Mouse (Mus musculus) lung, postnatal 36 days (tissue): Measurements from ENCODE around the gene Atp8a2.
"Not testable (repeated sequence)": the region's sequence is repeated elsewhere in the genome, so short reads cannot be mapped to it uniquely, and the experiment has no call there.

Experiments
- DNase-seq: peaks from one replicate; pipeline ENCODE4 v3.0.0; 2022; ENCODE audit warnings: mixed read lengths

Atp8a2 gene

GRCm38 (mm10) chr14:60001801-60002200 is 195.2 kb downstream of the Atp8a2 start:
- no peak for DNase-seq

GRCm38 (mm10) chr14:59988860-59989259 is 208.1 kb downstream of the Atp8a2 start:
- DNase-seq: peak; percentile 8

DNA sequence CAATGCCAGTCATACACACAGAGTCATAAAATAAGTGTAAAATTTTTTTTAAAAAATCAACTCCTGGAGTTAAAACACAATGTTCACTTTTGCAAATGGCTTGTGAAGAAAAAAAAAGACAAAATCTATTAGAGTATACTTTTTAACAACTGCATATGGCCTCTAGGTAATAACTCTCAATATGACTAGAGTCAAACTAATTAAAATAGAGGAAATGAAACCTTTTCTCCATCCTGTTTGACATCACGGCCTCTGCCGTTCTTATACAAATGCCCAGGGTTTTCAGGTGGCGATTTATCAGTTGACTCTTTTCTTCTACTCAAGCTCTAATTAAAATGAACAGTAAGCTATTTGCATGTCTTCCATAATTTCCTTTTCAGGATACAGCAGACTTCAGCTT is 209.0 kb downstream of the Atp8a2 start:
- DNase-seq: no peak

- no peak for DNase-seq
These were observed 219.0 kb downstream of the Atp8a2 start for GRCm38 (mm10) chr14:59978007-59978406.

DNA sequence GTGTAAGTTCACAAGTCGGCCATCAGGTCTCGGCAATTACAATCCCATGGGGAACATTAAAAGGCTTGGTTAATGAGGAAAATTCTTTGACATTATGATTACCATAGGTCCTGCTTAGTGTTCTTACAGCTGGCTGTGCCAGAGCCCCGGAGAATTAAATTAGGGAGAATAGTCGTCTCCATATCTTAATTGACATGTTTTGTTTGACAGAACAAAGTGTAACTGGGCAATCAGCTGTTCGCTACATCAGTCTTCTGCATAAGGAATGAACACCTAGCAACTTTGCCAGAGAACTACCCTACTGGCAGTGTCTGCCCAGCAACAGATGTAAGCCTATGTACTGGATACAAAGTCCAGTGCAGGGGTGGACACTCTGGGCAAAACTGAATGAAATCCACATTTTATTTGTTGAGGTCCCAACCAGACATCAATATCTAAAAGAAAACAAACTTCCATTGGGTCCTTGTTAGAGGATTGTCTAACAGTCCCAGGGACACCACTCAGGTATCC is 225.7 kb downstream of the Atp8a2 start:
- DNase-seq: no peak

- DNase-seq: no peak
These were observed 227.4 kb downstream of the Atp8a2 start for GRCm38 (mm10) chr14:59969485-59970134.

GRCm38 (mm10) chr14:59967847-59968550 is 229.0 kb downstream of the Atp8a2 start:
- DNase-seq: no peak

DNA sequence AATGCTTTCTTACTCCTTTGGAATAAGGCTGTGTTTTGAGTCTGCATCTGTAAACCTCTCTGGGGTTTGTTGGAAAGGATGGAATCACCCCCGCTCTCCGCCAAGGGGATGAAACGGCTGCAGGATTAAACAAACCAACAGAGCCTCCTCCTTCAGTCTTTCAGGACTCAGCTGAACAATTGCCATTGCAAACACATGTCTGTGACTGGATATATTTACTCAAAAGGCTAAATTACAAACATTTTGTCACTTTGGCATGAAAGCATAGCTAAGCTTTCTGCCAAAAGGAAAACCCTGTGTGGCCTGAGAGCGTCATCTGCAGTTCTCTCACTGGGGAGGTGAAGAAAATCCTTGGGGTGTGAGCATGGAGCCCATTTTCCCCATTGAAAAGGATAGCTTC is 230.0 kb downstream of the Atp8a2 start:
- no peak for DNase-seq

GRCm38 (mm10) chr14:59964569-59964968 is 232.4 kb downstream of the Atp8a2 start:
- no peak for DNase-seq

GRCm38 (mm10) chr14:59960961-59961360 is 236.0 kb downstream of the Atp8a2 start:
- DNase-seq: no peak

GRCm38 (mm10) chr14:59960214-59960890 is 236.6 kb downstream of the Atp8a2 start:
- DNase-seq: no peak

DNA sequence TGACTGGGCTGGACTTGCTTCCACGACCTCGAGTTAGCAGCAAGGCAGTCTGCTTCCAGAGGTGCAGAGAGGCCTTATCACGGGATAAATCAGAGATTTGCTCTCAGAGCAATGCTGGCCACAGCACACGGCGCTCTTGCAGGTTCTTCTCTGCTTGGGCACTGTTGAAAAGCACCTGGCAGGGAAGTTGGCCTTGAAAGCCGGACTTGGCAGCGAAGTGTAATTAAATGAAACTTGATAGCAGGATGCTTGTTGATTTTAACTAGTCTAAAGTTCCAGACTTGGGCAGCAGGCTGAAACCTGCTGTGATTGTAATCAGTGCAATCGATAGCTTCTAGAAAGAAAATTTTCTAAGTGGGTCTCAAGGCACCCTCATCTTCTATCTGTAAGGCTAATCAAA is 237.3 kb downstream of the Atp8a2 start:
- DNase-seq: no peak

DNA sequence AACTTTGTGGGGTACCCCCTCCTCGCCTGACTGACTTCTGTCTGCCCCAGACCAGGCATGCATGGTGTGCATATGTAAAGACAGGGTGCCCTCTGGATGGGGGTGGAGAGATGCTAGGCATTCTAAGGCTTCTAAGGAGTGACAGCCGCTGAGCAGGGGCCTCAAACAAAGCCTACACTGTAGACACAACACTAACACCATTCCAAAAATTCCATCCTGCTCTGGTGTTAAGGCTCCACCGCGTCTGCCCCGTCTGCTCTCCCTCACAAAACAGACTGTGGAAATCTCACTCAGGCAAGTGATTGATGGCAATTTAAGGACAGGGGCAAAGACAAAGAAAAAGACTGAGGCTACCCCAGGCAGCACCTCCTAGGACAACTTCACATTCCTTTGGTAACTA is 247.0 kb downstream of the Atp8a2 start:
- DNase-seq: no peak

DNA sequence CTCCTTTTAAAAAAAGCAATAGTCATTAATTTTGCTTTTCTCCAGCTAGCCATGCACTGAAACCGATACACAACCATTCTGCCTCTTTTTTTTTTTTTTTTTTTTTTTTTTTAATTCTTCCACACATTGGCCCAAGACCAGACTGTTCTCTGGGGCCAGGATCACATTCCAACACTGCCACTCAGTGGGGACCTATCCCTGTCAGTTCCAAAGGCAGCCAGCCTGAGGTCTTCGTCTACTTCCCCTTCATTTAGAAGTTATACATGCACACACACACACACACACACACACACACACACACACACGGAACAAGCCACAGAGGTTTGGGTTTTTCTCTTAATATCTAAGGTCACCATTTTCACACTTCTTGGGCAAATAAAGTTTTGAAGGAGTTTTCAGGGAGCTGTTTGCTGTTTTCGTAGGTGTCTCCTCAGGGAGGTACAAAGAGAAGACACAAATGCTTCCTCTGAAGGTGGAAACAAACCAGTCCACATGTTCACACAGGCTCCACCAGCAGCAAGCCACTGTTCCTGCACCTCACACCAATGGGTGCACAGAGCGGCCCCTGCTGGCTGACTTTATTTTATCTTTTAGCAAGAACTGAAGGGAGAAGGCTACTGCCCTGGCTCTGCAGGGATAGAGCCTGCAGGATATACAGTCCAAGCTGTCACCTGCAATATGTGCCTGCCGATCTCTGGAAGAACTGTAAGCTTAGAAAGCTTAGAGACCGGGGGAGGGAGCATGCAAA is 253.9 kb downstream of the Atp8a2 start:
- peak; percentile 91 for DNase-seq

- DNase-seq: peak; percentile 8
These were observed 254.8 kb downstream of the Atp8a2 start for GRCm38 (mm10) chr14:59942199-59942598.

DNA sequence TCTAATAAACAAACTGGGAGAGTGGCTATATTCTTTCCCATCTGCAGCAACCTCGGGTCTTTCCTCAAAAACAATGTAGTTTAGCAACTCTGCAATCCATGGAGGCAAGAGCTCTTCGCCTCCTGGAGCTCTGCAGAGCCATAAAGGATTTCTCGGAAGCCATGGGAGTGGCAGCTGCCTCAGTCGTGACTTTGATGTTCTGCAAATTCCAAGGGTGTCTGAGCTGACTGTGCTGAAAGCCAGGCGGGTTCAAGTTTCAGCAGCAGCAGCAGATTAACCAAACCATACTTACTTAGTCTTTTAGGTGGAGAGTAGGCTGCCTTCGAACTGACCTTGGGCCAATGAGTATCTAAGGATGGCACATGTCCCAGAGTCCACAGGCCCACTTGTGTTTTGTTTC is 264.6 kb downstream of the Atp8a2 start:
- DNase-seq: no peak

DNA sequence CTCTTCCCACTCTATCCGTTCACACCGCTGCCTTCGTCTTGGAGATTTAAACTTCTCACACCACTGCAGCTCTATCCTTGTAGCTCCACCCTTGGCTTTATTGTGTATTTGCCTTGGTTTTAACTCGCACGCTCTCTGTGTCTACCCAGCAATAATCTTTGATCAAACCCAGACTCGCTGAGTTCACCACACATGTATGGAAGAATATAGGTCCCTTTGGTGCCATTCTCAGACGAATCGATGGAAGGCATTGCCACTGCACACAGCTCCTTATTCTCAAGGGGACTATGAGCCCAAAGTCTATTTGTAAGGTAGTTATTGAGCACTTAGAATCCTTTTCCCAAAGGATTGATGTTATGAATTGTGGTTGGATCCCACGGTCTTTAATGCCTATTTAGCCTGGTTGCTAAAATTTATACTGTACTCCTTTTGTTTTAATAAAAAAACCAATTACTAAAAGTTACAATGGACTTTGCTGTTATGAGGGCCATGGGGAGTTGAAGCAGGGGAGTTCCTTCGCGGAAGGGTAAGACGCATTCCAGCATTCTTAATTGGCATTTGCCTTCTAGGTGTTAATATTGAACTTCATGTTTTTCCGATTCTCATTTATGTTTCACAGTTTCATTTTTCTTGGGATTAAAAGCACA is 265.4 kb downstream of the Atp8a2 start:
- no peak for DNase-seq

DNA sequence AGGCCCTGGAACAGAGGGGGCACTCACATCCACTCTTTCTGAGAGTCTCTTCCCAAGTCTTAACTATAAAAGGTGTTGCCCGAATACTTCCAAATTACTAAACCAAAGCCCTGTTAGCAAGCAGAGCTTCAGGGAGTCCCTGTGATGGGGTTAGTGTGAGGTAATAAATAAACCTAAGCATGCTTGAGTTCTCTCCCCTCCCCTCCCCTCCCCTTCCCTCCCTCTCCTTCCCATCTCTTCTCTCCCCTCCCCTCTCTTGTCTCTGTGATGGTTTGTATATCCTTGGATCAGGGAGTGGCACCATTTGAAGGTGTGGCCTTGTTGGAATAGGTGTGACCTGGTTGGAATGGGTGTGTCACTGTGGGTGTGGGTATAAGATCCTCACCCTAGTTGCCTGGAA is 267.8 kb downstream of the Atp8a2 start:
- not testable (repeated sequence) for DNase-seq

- DNase-seq: no peak
These were observed 268.2 kb downstream of the Atp8a2 start for GRCm38 (mm10) chr14:59928781-59929180.

GRCm38 (mm10) chr14:59927804-59928203 is 269.2 kb downstream of the Atp8a2 start:
- no peak for DNase-seq

DNA sequence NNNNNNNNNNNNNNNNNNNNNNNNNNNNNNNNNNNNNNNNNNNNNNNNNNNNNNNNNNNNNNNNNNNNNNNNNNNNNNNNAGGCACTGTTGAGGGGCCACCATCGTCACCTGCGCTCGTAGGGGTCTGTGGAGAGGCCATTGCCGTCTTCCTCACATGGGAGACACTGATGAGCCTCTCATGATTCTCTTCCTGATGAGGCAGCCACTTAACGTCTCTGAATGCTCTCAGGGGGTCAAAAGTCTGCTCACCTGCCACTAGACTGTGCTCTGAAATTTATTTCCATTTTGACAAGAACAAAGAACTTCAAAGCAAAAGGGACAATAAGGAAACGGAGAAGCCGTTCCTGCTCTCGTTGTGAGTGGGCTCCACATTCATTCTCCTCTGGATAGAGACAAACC is 277.1 kb downstream of the Atp8a2 start:
- no peak for DNase-seq

DNA sequence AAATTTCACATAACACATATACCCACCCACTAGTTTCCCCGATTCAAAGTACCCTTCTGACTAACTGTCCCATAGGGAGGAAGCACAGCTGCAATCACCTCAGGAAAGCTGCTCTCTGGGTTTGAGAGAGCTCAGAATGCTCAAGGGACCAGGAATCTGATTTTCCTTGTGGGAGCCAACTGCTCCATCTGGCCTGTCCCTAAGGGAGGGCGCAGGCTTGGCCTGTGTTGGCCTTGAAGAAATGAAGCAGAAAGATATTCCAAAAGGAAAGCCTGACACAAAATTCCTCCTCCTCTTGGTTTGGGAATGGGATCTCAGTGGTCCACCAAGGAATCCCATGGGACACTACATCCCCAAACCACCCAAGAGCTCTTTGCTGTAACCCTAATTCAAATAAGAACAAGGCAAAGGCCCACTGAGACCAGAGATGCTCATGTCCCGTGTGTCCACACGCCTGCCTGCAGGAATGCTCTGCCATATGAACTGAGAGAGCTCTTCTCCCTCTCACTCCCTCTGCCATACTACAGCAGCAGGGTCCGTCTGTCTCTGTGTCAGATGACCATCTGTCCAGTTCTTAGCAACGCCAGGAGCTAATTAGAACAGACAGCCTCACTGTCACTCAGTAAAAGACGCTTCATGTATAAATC is 293.4 kb downstream of the Atp8a2 start:
- DNase-seq: no peak
